Mouse (Mus musculus) E14TG2a.4 (cell line): ENCODE data around the gene Epha3.

Source experiments
- H3K27me3 ChIP-seq: 2 replicates; pipeline ENCODE4 v1.6.1; 2014; ENCODE audit warnings: low read length, control low read depth; ENCODE audit not compliant: insufficient read depth
- H3K36me3 ChIP-seq: 2 replicates; pipeline ENCODE4 v1.6.1; 2014; ENCODE audit warnings: low read length, control low read depth; ENCODE audit not compliant: insufficient read depth
- H3K4me1 ChIP-seq: replicated peaks from 2 replicates; pipeline ENCODE4 v1.6.1; 2014; ENCODE audit warnings: low read depth, low read length, control low read depth
- H3K4me3 ChIP-seq: replicated peaks from 2 replicates; pipeline ENCODE4 v1.5.1; 2014; ENCODE audit warnings: mild to moderate bottlenecking, low read length
- H3K9me3 ChIP-seq: 2 replicates; pipeline ENCODE4 v1.6.1; 2014; ENCODE audit warnings: low read length, control low read depth
- CTCF ChIP-seq: conservative IDR thresholded peaks from 2 replicates; pipeline ENCODE4 v1.5.1; 2014; ENCODE audit warnings: low read length
- NANOG ChIP-seq: IDR thresholded peaks from 2 replicates; pipeline ENCODE4 v1.6.1; 2014; ENCODE audit warnings: borderline replicate concordance, low read length, mixed read lengths
- POU5F1 ChIP-seq: IDR thresholded peaks from 2 replicates; pipeline ENCODE4 v1.6.1; 2014; ENCODE audit warnings: low read length, borderline replicate concordance

Gene Epha3

GRCm38 (mm10) chr16:63863913-63864330 lies at the start of gene Epha3:
Gene Epha3, minus strand, starts transcription at chr16:63864175.
- no peaks in the 10 kb centered on the region for H3K9me3 ChIP-seq
- peak within 1 kb of the TSS; percentile 76 for H3K4me3 ChIP-seq
- peaks cover 55% of the 10 kb centered on the region for H3K27me3 ChIP-seq
- no peaks in the 10 kb centered on the region for H3K36me3 ChIP-seq
- peaks cover 4% of the 10 kb centered on the region for H3K4me1 ChIP-seq
- no peak for TF ChIP-seq POU5F1
- no peak for TF ChIP-seq NANOG
- TF ChIP-seq CTCF, result no peak

- Histone ChIP-seq H3K27me3 (no peaks in the 10 kb centered on the region), H3K9me3 (no peaks in the 10 kb centered on the region), H3K4me3 (no peak overlapping the region), H3K4me1 (no peaks in the 10 kb centered on the region), H3K36me3 (no peaks in the 10 kb centered on the region)
- TF ChIP-seq NANOG, result no peak
- TF ChIP-seq CTCF, result no peak
- TF ChIP-seq POU5F1, result no peak
Measured at GRCm38 (mm10) chr16:63903425-63903824, 39.5 kb upstream of the Epha3 start.

DNA sequence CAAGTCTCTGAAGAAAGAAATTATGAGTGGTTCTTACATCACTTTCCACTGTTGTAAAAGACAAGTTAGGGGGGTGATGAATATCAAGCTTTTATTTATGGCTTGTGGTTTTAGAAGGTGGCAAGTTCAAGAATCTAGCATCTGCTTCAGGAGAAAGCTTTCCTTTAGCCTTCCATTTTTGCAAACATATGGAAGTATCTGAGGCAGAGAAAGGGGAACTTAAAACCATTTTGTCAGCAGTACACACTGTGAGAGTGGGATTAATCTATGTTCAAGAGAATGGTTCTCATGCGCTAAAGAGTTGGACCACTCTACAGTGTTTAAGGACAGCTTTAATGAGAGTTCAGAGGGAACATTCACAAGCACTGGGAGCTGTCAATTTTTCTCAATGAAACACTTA lies 17.2 kb upstream of the Epha3 start:
- no peaks in the 10 kb centered on the region for H3K9me3 ChIP-seq
- no peak overlapping the region for H3K4me3 ChIP-seq
- no peaks in the 10 kb centered on the region for H3K27me3 ChIP-seq
- no peaks in the 10 kb centered on the region for H3K4me1 ChIP-seq
- no peaks in the 10 kb centered on the region for H3K36me3 ChIP-seq
- TF ChIP-seq POU5F1 (no peak), CTCF (no peak), NANOG (no peak)

GRCm38 (mm10) chr16:63872313-63872712 lies 8.3 kb upstream of the Epha3 start:
- Histone ChIP-seq H3K36me3 (no peaks in the 10 kb centered on the region), H3K27me3 (peaks cover 11% of the 10 kb centered on the region; the same call in 1 of the 2 replicates), H3K4me1 (no peaks in the 10 kb centered on the region; the same call in 1 of the 2 replicates), H3K4me3 (no peak overlapping the region), H3K9me3 (no peaks in the 10 kb centered on the region)
- TF ChIP-seq CTCF (peak; percentile 97), POU5F1 (no peak)

DNA sequence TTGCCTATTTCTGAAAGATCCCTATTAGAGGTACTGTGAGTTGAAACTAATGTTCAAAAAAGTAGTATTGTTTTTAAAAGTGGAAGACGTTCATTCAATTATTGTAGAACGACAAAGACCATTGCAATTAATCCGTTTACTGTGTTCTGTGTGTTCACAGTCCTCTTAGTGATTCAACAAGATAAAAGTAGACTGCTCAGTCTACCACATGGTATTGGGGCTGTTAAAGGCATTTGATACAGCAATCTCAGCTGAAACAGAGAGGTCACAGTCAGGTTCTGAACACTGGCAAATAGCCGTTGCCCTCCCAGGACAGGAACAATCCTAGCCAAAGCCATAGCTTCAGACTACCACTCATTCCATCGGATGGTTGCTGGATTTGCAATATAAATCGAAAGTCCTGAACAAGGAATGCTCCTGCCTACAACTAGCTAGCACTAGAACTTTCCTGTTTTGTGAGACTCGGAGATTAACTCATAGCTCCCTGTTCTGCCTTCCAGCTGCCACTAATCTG lies 545 bp upstream of the Epha3 start:
- Histone ChIP-seq H3K27me3 (peaks cover 55% of the 10 kb centered on the region), H3K4me3 (peak overlapping the region; percentile 76; the same call in 1 of the 2 replicates), H3K9me3 (no peaks in the 10 kb centered on the region), H3K36me3 (no peaks in the 10 kb centered on the region), H3K4me1 (peaks cover 4% of the 10 kb centered on the region)
- TF ChIP-seq NANOG, result no peak
- TF ChIP-seq CTCF, result no peak
- no peak for TF ChIP-seq POU5F1

DNA sequence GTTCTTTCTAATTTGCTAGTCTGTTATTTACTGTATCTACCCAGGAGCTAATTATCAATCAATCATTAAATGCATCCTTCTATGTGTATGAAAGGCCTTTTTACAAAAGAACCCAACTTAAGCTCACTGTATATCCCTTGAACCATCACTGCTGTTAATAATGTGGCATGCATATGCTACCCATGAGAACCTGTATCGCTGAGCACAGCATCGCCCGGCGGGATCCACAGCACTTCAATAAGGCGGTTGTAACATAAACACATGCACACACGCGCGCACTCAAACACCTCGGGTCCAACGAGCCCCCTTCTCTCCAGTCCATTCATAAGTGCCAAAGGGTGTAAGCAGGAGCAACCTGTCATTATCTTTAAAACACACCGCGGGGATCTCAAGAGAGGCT lies 794 bp downstream of the Epha3 start:
- Histone ChIP-seq H3K27me3 (peaks cover 52% of the 10 kb centered on the region), H3K4me3 (peak overlapping the region; percentile 76; the same call in 1 of the 2 replicates), H3K36me3 (no peaks in the 10 kb centered on the region), H3K9me3 (no peaks in the 10 kb centered on the region), H3K4me1 (peaks cover 4% of the 10 kb centered on the region)
- TF ChIP-seq NANOG (no peak), CTCF (no peak), POU5F1 (no peak)

DNA sequence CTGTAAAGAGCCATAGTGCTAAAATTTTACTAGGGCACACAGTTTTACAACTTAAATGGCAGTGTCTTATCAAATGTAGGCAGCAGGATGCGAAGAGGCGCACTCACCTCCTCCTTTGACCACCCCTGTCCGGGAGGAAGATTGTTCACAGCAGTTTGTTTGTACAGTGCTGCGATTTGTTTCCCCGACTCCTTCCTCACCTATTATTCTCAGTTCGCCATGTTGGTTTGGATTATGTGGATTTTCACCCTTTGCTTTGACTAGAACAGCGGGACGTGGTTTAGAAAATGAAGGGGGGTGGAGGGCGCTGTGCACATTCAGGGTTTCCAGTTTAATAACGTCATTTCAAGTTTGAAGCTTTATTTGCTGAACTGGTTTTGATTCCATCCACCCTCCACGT lies 6.4 kb downstream of the Epha3 start:
- H3K4me1 ChIP-seq, result peaks cover 7% of the 10 kb centered on the region; the same call in 1 of the 2 replicates
- TF ChIP-seq CTCF (no peak), NANOG (no peak)
- H3K36me3 ChIP-seq, result no peaks in the 10 kb centered on the region
- peaks cover 9% of the 10 kb centered on the region for H3K27me3 ChIP-seq
- no peaks in the 10 kb centered on the region for H3K9me3 ChIP-seq
- peak overlapping the region; percentile 80 for H3K4me3 ChIP-seq

GRCm38 (mm10) chr16:63856658-63857552 lies 7.1 kb downstream of the Epha3 start:
- TF ChIP-seq CTCF (no peak), POU5F1 (no peak), NANOG (no peak)
- Histone ChIP-seq H3K4me1 (peaks cover 7% of the 10 kb centered on the region; the same call in 1 of the 2 replicates), H3K4me3 (peak overlapping the region; percentile 80), H3K9me3 (no peaks in the 10 kb centered on the region), H3K27me3 (peaks cover 8% of the 10 kb centered on the region), H3K36me3 (no peaks in the 10 kb centered on the region)

DNA sequence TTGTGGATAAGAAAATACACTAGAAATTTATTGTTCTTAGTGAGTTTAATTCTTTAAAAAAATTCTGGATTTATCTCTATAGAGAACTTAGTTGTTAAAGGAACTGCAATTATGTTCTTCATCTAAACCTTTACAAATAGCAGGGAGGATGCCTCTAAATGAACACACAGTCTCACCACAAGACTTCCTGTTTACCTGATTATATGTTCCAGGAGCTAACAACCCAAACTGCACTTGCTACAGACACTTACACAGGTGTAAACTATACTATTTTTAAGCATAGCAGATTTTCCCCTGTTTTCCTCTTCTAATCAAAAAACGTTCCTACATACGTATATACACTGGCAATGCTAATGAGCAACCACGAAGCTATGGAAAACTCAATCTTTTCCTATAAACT lies 13.7 kb downstream of the Epha3 start:
- Histone ChIP-seq H3K4me1 (no peaks in the 10 kb centered on the region), H3K9me3 (no peaks in the 10 kb centered on the region), H3K4me3 (no peak overlapping the region), H3K27me3 (no peaks in the 10 kb centered on the region), H3K36me3 (no peaks in the 10 kb centered on the region)
- TF ChIP-seq NANOG (no peak), POU5F1 (no peak), CTCF (no peak)
